Mouse (Mus musculus) layer of hippocampus, adult 9-11 months (tissue): ENCODE measurements around the gene Msmp.
"Not testable (repeated sequence)": the region's sequence is repeated elsewhere in the genome, so short reads cannot be mapped to it uniquely, and the experiment has no call there.

Experiments used
- DNase-seq: peaks from one replicate; pipeline ENCODE4 v3.0.0; 2022

Gene Msmp

GRCm38 (mm10) chr4:43561436-43561996 is 22.8 kb downstream of the Msmp start:
- no peak for DNase-seq

- no peak for DNase-seq
These were observed 23.3 kb downstream of the Msmp start for GRCm38 (mm10) chr4:43560976-43561375.

GRCm38 (mm10) chr4:43560243-43560611 is 24.1 kb downstream of the Msmp start:
- peak; percentile 85 for DNase-seq

- no peak for DNase-seq
These were observed 24.6 kb downstream of the Msmp start for GRCm38 (mm10) chr4:43559519-43560242.

GRCm38 (mm10) chr4:43558631-43559356 is 25.5 kb downstream of the Msmp start:
- DNase-seq = peak; percentile 51

- no peak for DNase-seq
These were observed 26.2 kb downstream of the Msmp start for GRCm38 (mm10) chr4:43558028-43558630.

- no peak for DNase-seq
These were observed 28.4 kb downstream of the Msmp start for GRCm38 (mm10) chr4:43555926-43556325.

- DNase-seq = no peak
These were observed 30.4 kb downstream of the Msmp start for GRCm38 (mm10) chr4:43553891-43554290.

GRCm38 (mm10) chr4:43552437-43552836 is 31.9 kb downstream of the Msmp start:
- peak; percentile 47 for DNase-seq

GRCm38 (mm10) chr4:43551854-43552253 is 32.4 kb downstream of the Msmp start:
- DNase-seq = not testable (repeated sequence)

- DNase-seq = no peak
These were observed 35.2 kb downstream of the Msmp start for GRCm38 (mm10) chr4:43549055-43549454.

- no peak for DNase-seq
These were observed 37.1 kb downstream of the Msmp start for GRCm38 (mm10) chr4:43547160-43547559.

GRCm38 (mm10) chr4:43546375-43547047 is 37.8 kb downstream of the Msmp start:
- DNase-seq = no peak

- DNase-seq = no peak
These were observed 42.2 kb downstream of the Msmp start for GRCm38 (mm10) chr4:43542044-43542443.

- DNase-seq = no peak
These were observed 48.3 kb downstream of the Msmp start for GRCm38 (mm10) chr4:43536031-43536430.

GRCm38 (mm10) chr4:43535628-43536027 is 48.7 kb downstream of the Msmp start:
- no peak for DNase-seq

- DNase-seq = no peak
These were observed 51.0 kb downstream of the Msmp start for GRCm38 (mm10) chr4:43533270-43533669.
